Mouse (Mus musculus) midbrain, embryonic 15.5 days (tissue): ENCODE data around the gene Ctnnal1. TPM values are rescaled to one million over a fixed set of nuclear protein-coding genes. Genes with fewer than 3 reads are reported as not detected.

Experiments
- ATAC-seq: fragments of 200-750 bp; cut with Nextera tagmentation; replicated peaks from 2 replicates; pipeline ENCODE4 v1.8.0; 2017; ENCODE audit warnings: moderate TSS enrichment
- H3K27ac ChIP-seq: fragments of 300-500 bp; sonication (generic); 2 replicates; pipeline ENCODE4 v1.5.1; 2015; ENCODE audit warnings: mild to moderate bottlenecking, inconsistent platforms
- H3K27me3 ChIP-seq: fragments of 300-500 bp; sonication (generic); replicated peaks from 2 replicates; pipeline ENCODE4 v1.6.1; 2015; ENCODE audit warnings: inconsistent platforms
- H3K36me3 ChIP-seq: fragments of 300-500 bp; sonication (generic); replicated peaks from 2 replicates; pipeline ENCODE4 v1.6.1; 2015; ENCODE audit warnings: inconsistent platforms
- H3K4me1 ChIP-seq: fragments of 300-500 bp; sonication (generic); 2 replicates; pipeline ENCODE4 v1.6.1; 2015; ENCODE audit warnings: inconsistent platforms
- H3K4me2 ChIP-seq: fragments of 300-500 bp; sonication (generic); 2 replicates; pipeline ENCODE4 v1.6.1; 2015; ENCODE audit warnings: inconsistent platforms, mild to moderate bottlenecking, moderate library complexity
- H3K4me3 ChIP-seq: fragments of 300-500 bp; sonication (generic); 2 replicates; pipeline ENCODE4 v1.5.1; 2015; ENCODE audit warnings: mild to moderate bottlenecking, inconsistent platforms
- H3K9ac ChIP-seq: fragments of 300-500 bp; sonication (generic); 2 replicates; pipeline ENCODE4 v1.6.1; 2015; ENCODE audit warnings: mild to moderate bottlenecking, inconsistent platforms
- H3K9me3 ChIP-seq: fragments of 300-500 bp; sonication (generic); 2 replicates; pipeline ENCODE4 v1.6.1; 2016; ENCODE audit warnings: inconsistent platforms
- WGBS: fragments of 180-500 bp; shearing (Covaris S2); methylation state at CpG from one replicate; pipeline ENCODE4 v1.1.7; 2015; ENCODE audit warnings: mixed read lengths; 5-methylcytosine and 5-hydroxymethylcytosine counted together
- polyA plus RNA-seq: library from polyadenylated mRNA; unstranded; fragments of >200 nt; fragmentation: Nextera tagmentation; extraction: Ambion mirVana; gene quantifications from 2 replicates; pipeline ENCODE4 v1.2.1, GENCODE M21; 2015

Ctnnal1 gene
- polyA plus RNA-seq, 1 experiment from 2014 or later = 14.0 TPM

- Histone ChIP-seq H3K27ac (no peak overlapping the region), H3K27me3 (no peaks in the 10 kb centered on the region), H3K4me3 (no peak overlapping the region), H3K4me1 (no peaks in the 10 kb centered on the region), H3K9ac (no peak overlapping the region), H3K9me3 (no peaks in the 10 kb centered on the region), H3K36me3 (peaks cover 10% of the 10 kb centered on the region; the same call in 1 of the 2 replicates), H3K4me2 (no peak overlapping the region)
- WGBS = 72% methylated on average over 3 of the region's 3 CpGs
- no peak for ATAC-seq
Observed at GRCm38 (mm10) chr4:56828932-56829331, 36.1 kb downstream of the Ctnnal1 start.

GRCm38 (mm10) chr4:56824231-56824630, 40.8 kb downstream of the Ctnnal1 start:
- no peaks in the 10 kb centered on the region for H3K4me1 ChIP-seq
- no peaks in the 10 kb centered on the region for H3K9me3 ChIP-seq
- H3K36me3 ChIP-seq = peaks cover 3% of the 10 kb centered on the region; the same call in 1 of the 2 replicates
- ATAC-seq = no peak
- no peaks in the 10 kb centered on the region for H3K27me3 ChIP-seq
- no peak overlapping the region for H3K27ac ChIP-seq
- 93% methylated on average over 9 of the region's 9 CpGs for WGBS
- no peak overlapping the region for H3K4me3 ChIP-seq
- no peak overlapping the region for H3K4me2 ChIP-seq
- no peak overlapping the region for H3K9ac ChIP-seq

- Histone ChIP-seq H3K27me3 (no peaks in the 10 kb centered on the region), H3K27ac (no peak overlapping the region), H3K36me3 (no peaks in the 10 kb centered on the region; the same call in 1 of the 2 replicates), H3K9ac (no peak overlapping the region), H3K4me2 (no peak overlapping the region), H3K4me3 (no peak overlapping the region), H3K9me3 (no peaks in the 10 kb centered on the region), H3K4me1 (no peaks in the 10 kb centered on the region)
- ATAC-seq = no peak
Observed at GRCm38 (mm10) chr4:56820017-56820550, 44.9 kb downstream of the Ctnnal1 start.

GRCm38 (mm10) chr4:56815131-56815530, 49.9 kb downstream of the Ctnnal1 start:
- WGBS = 92% methylated on average over 8 of the region's 8 CpGs

GRCm38 (mm10) chr4:56812096-56812495, 52.9 kb downstream of the Ctnnal1 start:
- H3K27ac ChIP-seq = no peak overlapping the region
- no peak for ATAC-seq

More at GRCm38 (mm10) chr4:56815131-56815530, 49.9 kb downstream of the Ctnnal1 start:
- ATAC-seq = no peak
- no peak overlapping the region for H3K4me3 ChIP-seq
- no peak overlapping the region for H3K9ac ChIP-seq
- no peak overlapping the region for H3K4me2 ChIP-seq
- no peak overlapping the region for H3K27ac ChIP-seq
- H3K9me3 ChIP-seq = no peaks in the 10 kb centered on the region
- no peaks in the 10 kb centered on the region for H3K4me1 ChIP-seq
- H3K36me3 ChIP-seq = peaks cover 14% of the 10 kb centered on the region; the same call in 1 of the 2 replicates
- H3K27me3 ChIP-seq = no peaks in the 10 kb centered on the region

GRCm38 (mm10) chr4:56811642-56812041, 53.3 kb downstream of the Ctnnal1 start:
- Histone ChIP-seq H3K36me3 (peaks cover 23% of the 10 kb centered on the region; the same call in 1 of the 2 replicates), H3K9ac (no peak overlapping the region), H3K27me3 (no peaks in the 10 kb centered on the region), H3K4me3 (no peak overlapping the region), H3K9me3 (no peaks in the 10 kb centered on the region), H3K27ac (no peak overlapping the region), H3K4me1 (no peaks in the 10 kb centered on the region), H3K4me2 (no peak overlapping the region)
- 57% methylated on average over 3 of the region's 3 CpGs for WGBS
- ATAC-seq = no peak

More at GRCm38 (mm10) chr4:56812096-56812495, 52.9 kb downstream of the Ctnnal1 start:
- 80% methylated on average over 4 of the region's 4 CpGs for WGBS
- Histone ChIP-seq H3K9ac (no peak overlapping the region), H3K4me1 (no peaks in the 10 kb centered on the region), H3K9me3 (no peaks in the 10 kb centered on the region), H3K4me3 (no peak overlapping the region), H3K4me2 (no peak overlapping the region), H3K27me3 (no peaks in the 10 kb centered on the region), H3K36me3 (peaks cover 19% of the 10 kb centered on the region; the same call in 1 of the 2 replicates)

GRCm38 (mm10) chr4:56809050-56809449, 55.9 kb downstream of the Ctnnal1 start:
- ATAC-seq = no peak
- Histone ChIP-seq H3K27me3 (no peaks in the 10 kb centered on the region), H3K4me1 (peaks cover 4% of the 10 kb centered on the region), H3K4me3 (no peak overlapping the region), H3K4me2 (no peak overlapping the region), H3K27ac (no peak overlapping the region), H3K36me3 (peaks cover 34% of the 10 kb centered on the region), H3K9ac (no peak overlapping the region), H3K9me3 (no peaks in the 10 kb centered on the region)
- WGBS = 80% methylated on average over 4 of the region's 4 CpGs

- peaks cover 31% of the 10 kb centered on the region for H3K4me1 ChIP-seq
- H3K27ac ChIP-seq = peak overlapping the region; percentile 89
- no peak; the same call in 1 of the 2 replicates for ATAC-seq
- peak overlapping the region; percentile 81 for H3K4me2 ChIP-seq
- peak overlapping the region; percentile 78 for H3K4me3 ChIP-seq
- H3K9ac ChIP-seq = peak overlapping the region; percentile 78
- H3K9me3 ChIP-seq = no peaks in the 10 kb centered on the region
- peaks cover 33% of the 10 kb centered on the region for H3K36me3 ChIP-seq
- no peaks in the 10 kb centered on the region for H3K27me3 ChIP-seq
- 2% methylated on average over 25 of the region's 25 CpGs for WGBS
Observed at GRCm38 (mm10) chr4:56802669-56803150, 62.3 kb downstream of the Ctnnal1 start.

GRCm38 (mm10) chr4:56801907-56802668, 62.9 kb downstream of the Ctnnal1 start, which contains the start of the genes Elp1 and Fam206a:
Gene Elp1, minus strand, starts transcription at chr4:56802331.
Gene Fam206a, plus strand, starts transcription at chr4:56802345.
- H3K27me3 ChIP-seq = no peaks in the 10 kb centered on the region
- under 1% methylated on average over 72 of the region's 72 CpGs for WGBS
- no peaks in the 10 kb centered on the region for H3K9me3 ChIP-seq
- ATAC-seq = peak; percentile 98
- H3K4me2 ChIP-seq = peak within 1 kb of the TSS; percentile 81
- peak within 1 kb of the TSS; percentile 78 for H3K4me3 ChIP-seq
- peaks cover 31% of the 10 kb centered on the region for H3K4me1 ChIP-seq
- peaks cover 34% of the 10 kb centered on the region for H3K36me3 ChIP-seq
- peak within 1 kb of the TSS; percentile 89 for H3K27ac ChIP-seq
- H3K9ac ChIP-seq = peak within 1 kb of the TSS; percentile 78

GRCm38 (mm10) chr4:56791373-56791772, 73.6 kb downstream of the Ctnnal1 start:
- Histone ChIP-seq H3K27me3 (no peaks in the 10 kb centered on the region), H3K9ac (no peak overlapping the region), H3K9me3 (no peaks in the 10 kb centered on the region), H3K4me2 (no peak overlapping the region), H3K4me3 (no peak overlapping the region), H3K4me1 (no peaks in the 10 kb centered on the region), H3K27ac (no peak overlapping the region), H3K36me3 (peaks cover 86% of the 10 kb centered on the region)
- 39% methylated on average over 1 of the region's 1 CpGs for WGBS
- ATAC-seq = no peak

- no peaks in the 10 kb centered on the region for H3K27me3 ChIP-seq
- H3K4me2 ChIP-seq = no peak overlapping the region
- no peak overlapping the region for H3K4me3 ChIP-seq
- WGBS = 74% methylated on average over 1 of the region's 1 CpGs
- H3K9me3 ChIP-seq = no peaks in the 10 kb centered on the region
- no peak overlapping the region for H3K9ac ChIP-seq
- H3K27ac ChIP-seq = no peak overlapping the region
- no peaks in the 10 kb centered on the region for H3K4me1 ChIP-seq
- H3K36me3 ChIP-seq = peaks cover 73% of the 10 kb centered on the region
- no peak for ATAC-seq
Observed at GRCm38 (mm10) chr4:56771065-56771464, 93.9 kb downstream of the Ctnnal1 start.

- H3K4me2 ChIP-seq = no peak overlapping the region
- peaks cover 67% of the 10 kb centered on the region for H3K36me3 ChIP-seq
- H3K4me1 ChIP-seq = no peaks in the 10 kb centered on the region
- H3K27me3 ChIP-seq = no peaks in the 10 kb centered on the region
- H3K4me3 ChIP-seq = no peak overlapping the region
- H3K9me3 ChIP-seq = no peaks in the 10 kb centered on the region
- H3K27ac ChIP-seq = no peak overlapping the region
- no peak for ATAC-seq
- 95% methylated on average over 7 of the region's 7 CpGs for WGBS
- H3K9ac ChIP-seq = no peak overlapping the region
Observed at GRCm38 (mm10) chr4:56768913-56769312, 96.1 kb downstream of the Ctnnal1 start.
